Mouse (Mus musculus) lung, postnatal 0 days (tissue): ENCODE data around the gene Mef2a.

ENCODE experiments used
- CTCF ChIP-seq: IDR thresholded peaks from 2 replicates; pipeline ENCODE4 v1.5.1; 2016; ENCODE audit warnings: antibody characterized with exemption, mild to moderate bottlenecking
- EP300 ChIP-seq: IDR thresholded peaks from 2 replicates; pipeline ENCODE4 v1.6.1; 2016; ENCODE audit warnings: antibody characterized with exemption, mild to moderate bottlenecking, control low read depth

- TF ChIP-seq CTCF = no peak
- TF ChIP-seq EP300 = no peak
Measured at GRCm38 (mm10) chr7:67318697-67319096, 54.0 kb downstream of the Mef2a start.
